Mouse (Mus musculus) myocyte (in vitro differentiated cells): ENCODE results near the gene Pheta2. TPM values are rescaled to one million over a fixed set of nuclear protein-coding genes. Genes with fewer than 3 reads are reported as not detected.

Experiments used
- H3K27me3 ChIP-seq: one replicate; pipeline ENCODE4 v1.6.1; 2011; ENCODE audit not compliant: control insufficient read depth, insufficient read depth, insufficient read length
- H3K36me3 ChIP-seq: one replicate; pipeline ENCODE4 v1.6.1; 2011; ENCODE audit not compliant: control insufficient read depth, insufficient read depth
- H3K4me2 ChIP-seq: one replicate; pipeline ENCODE4 v1.6.1; 2011; ENCODE audit warnings: low read depth, control low read depth
- H3K4me3 ChIP-seq: one replicate; pipeline ENCODE4 v1.5.1; 2011; ENCODE audit warnings: mild to moderate bottlenecking, control low read depth, moderate library complexity
- H3K79me2 ChIP-seq: one replicate; pipeline ENCODE4 v1.6.1; 2011; ENCODE audit not compliant: control insufficient read depth, insufficient read depth
- H3ac ChIP-seq: one replicate; pipeline ENCODE4 v1.6.1; 2011; ENCODE audit not compliant: control insufficient read depth, insufficient read length
- CEBPB ChIP-seq: IDR thresholded peaks from 2 replicates; pipeline ENCODE4 v1.6.1; 2011; ENCODE audit warnings: mild to moderate bottlenecking, moderate library complexity; ENCODE audit not compliant: poor library complexity, insufficient read depth, severe bottlenecking
- E2F4 ChIP-seq: IDR thresholded peaks from one replicate; pipeline ENCODE4 v1.6.1; 2011; ENCODE audit warnings: mild to moderate bottlenecking, control low read depth, moderate library complexity; ENCODE audit not compliant: insufficient read depth
- MAX ChIP-seq: IDR thresholded peaks from one replicate; pipeline ENCODE4 v1.6.1; 2011; ENCODE audit warnings: low read depth, mild to moderate bottlenecking, control low read depth
- MYOD1 ChIP-seq, 3 experiments: IDR thresholded peaks; one replicate each; pipeline ENCODE4 v1.6.1; 2011; ENCODE audit warnings: control low read depth in 2 of 3, low read depth in 2 of 3, mild to moderate bottlenecking in 2 of 3, moderate library complexity in 1 of 3; ENCODE audit not compliant: insufficient read length in 2 of 3, control insufficient read depth in 1 of 3
- MYOG ChIP-seq, 3 experiments: IDR thresholded peaks; one replicate each; pipeline ENCODE4 v1.6.1; 2011; ENCODE audit warnings: control low read depth in 2 of 3, low read depth in 2 of 3, mild to moderate bottlenecking in 2 of 3; ENCODE audit not compliant: insufficient read length in 2 of 3, control insufficient read depth in 1 of 3, insufficient read depth in 1 of 3
- POLR2A ChIP-seq: IDR thresholded peaks from one replicate; pipeline ENCODE4 v1.6.1; 2011; ENCODE audit warnings: low read depth, mild to moderate bottlenecking, control low read depth, moderate library complexity; ENCODE audit not compliant: insufficient read length
- POLR2AphosphoS2 ChIP-seq: IDR thresholded peaks from one replicate; pipeline ENCODE4 v1.6.1; 2011; ENCODE audit warnings: low read depth, control low read depth; ENCODE audit not compliant: insufficient read length
- REST ChIP-seq: IDR thresholded peaks from one replicate; pipeline ENCODE4 v1.6.1; 2011; ENCODE audit warnings: mild to moderate bottlenecking, control low read depth, moderate library complexity; ENCODE audit not compliant: insufficient read depth, insufficient read length
- SRF ChIP-seq: IDR thresholded peaks from one replicate; pipeline ENCODE4 v1.6.1; 2011; ENCODE audit warnings: low read depth; ENCODE audit not compliant: control insufficient read depth, insufficient read length
- TCF12 ChIP-seq: IDR thresholded peaks from one replicate; pipeline ENCODE4 v1.6.1; 2011; ENCODE audit warnings: mild to moderate bottlenecking, control low read depth; ENCODE audit not compliant: poor library complexity, insufficient read depth, severe bottlenecking
- TCF3 ChIP-seq: IDR thresholded peaks from one replicate; pipeline ENCODE4 v1.6.1; 2011; ENCODE audit warnings: low read depth, control low read depth; ENCODE audit not compliant: insufficient read length
- USF1 ChIP-seq: IDR thresholded peaks from one replicate; pipeline ENCODE4 v1.6.1; 2011; ENCODE audit warnings: low read depth, mild to moderate bottlenecking, control low read depth, moderate library complexity
- polyA plus RNA-seq: library from polyadenylated mRNA; unstranded; fragments of >200 nt; fragmentation: generic; extraction: Trizol; gene quantifications from one replicate; pipeline ENCODE4 v1.2.1, GENCODE M21; 2012; ENCODE audit warnings: missing spikeins

Gene Pheta2
- polyA plus RNA-seq, 1 experiment = 0.05 TPM

GRCm38 (mm10) chr15:82298764-82299561 is 39.8 kb upstream of the Pheta2 start, which contains the start of gene Wbp2nl:
Gene Wbp2nl, plus strand, starts transcription at chr15:82298954.
- no peaks in the 10 kb centered on the region for H3K36me3 ChIP-seq
- TF ChIP-seq POLR2A = no peak
- TF ChIP-seq MYOD1 (IDR thresholded peaks at IDR 0.05; ENCODE audit: control insufficient read depth in 1 of 3, insufficient read length in 2 of 3, low read depth in 2 of 3) = no peak
- H3K27me3 ChIP-seq = peaks cover 34% of the 10 kb centered on the region
- H3ac ChIP-seq = no peak within 1 kb of the TSS
- H3K4me2 ChIP-seq = no peak within 1 kb of the TSS
- no peak within 1 kb of the TSS for H3K4me3 ChIP-seq
- H3K79me2 ChIP-seq = no peaks in the 10 kb centered on the region

- no peak overlapping the region for H3K4me3 ChIP-seq
- H3K36me3 ChIP-seq = no peaks in the 10 kb centered on the region
- no peaks in the 10 kb centered on the region for H3K79me2 ChIP-seq
- no peak overlapping the region for H3K4me2 ChIP-seq
- TF ChIP-seq MYOG (IDR thresholded peaks at IDR 0.05; ENCODE audit: control insufficient read depth in 1 of 3, insufficient read depth in 1 of 3, insufficient read length in 2 of 3, low read depth in 2 of 3) = no peak
- TF ChIP-seq POLR2AphosphoS2 = no peak
- no peak for TF ChIP-seq POLR2A
- TF ChIP-seq SRF = no peak
- no peak for TF ChIP-seq TCF12
- no peak for TF ChIP-seq USF1
- TF ChIP-seq REST = no peak
- TF ChIP-seq CEBPB = no peak
- TF ChIP-seq MAX = no peak
- TF ChIP-seq TCF3 = no peak
- no peak for TF ChIP-seq E2F4
- no peak for TF ChIP-seq MYOD1 (IDR thresholded peaks at IDR 0.05; ENCODE audit: control insufficient read depth in 1 of 3, insufficient read length in 2 of 3, low read depth in 2 of 3)
- H3K27me3 ChIP-seq = peaks cover 63% of the 10 kb centered on the region
- no peak overlapping the region for H3ac ChIP-seq
These were observed 31.6 kb upstream of the Pheta2 start for GRCm38 (mm10) chr15:82307107-82307506.

- TF ChIP-seq SRF (no peak), POLR2A (no peak), MYOG (IDR thresholded peaks at IDR 0.05; ENCODE audit: control insufficient read depth in 1 of 3, insufficient read depth in 1 of 3, insufficient read length in 2 of 3, low read depth in 2 of 3) (no peak), TCF12 (no peak), USF1 (no peak), POLR2AphosphoS2 (no peak), MYOD1 (IDR thresholded peaks at IDR 0.05; ENCODE audit: control insufficient read depth in 1 of 3, insufficient read length in 2 of 3, low read depth in 2 of 3) (no peak), REST (no peak), TCF3 (no peak), CEBPB (no peak), E2F4 (no peak), MAX (no peak)
- peaks cover 70% of the 10 kb centered on the region for H3K27me3 ChIP-seq
These were observed 30.3 kb upstream of the Pheta2 start for GRCm38 (mm10) chr15:82308416-82308815.

GRCm38 (mm10) chr15:82317839-82318238 is 20.9 kb upstream of the Pheta2 start:
- Histone ChIP-seq H3K79me2 (no peaks in the 10 kb centered on the region), H3K27me3 (peaks cover 27% of the 10 kb centered on the region)
- TF ChIP-seq TCF12 (no peak), MAX (no peak), E2F4 (no peak), MYOD1 (IDR thresholded peaks at IDR 0.05; ENCODE audit: control insufficient read depth in 1 of 3, insufficient read length in 2 of 3, low read depth in 2 of 3) (no peak), POLR2AphosphoS2 (no peak), SRF (no peak), REST (no peak), TCF3 (no peak), CEBPB (no peak), MYOG (IDR thresholded peaks at IDR 0.05; ENCODE audit: control insufficient read depth in 1 of 3, insufficient read depth in 1 of 3, insufficient read length in 2 of 3, low read depth in 2 of 3) (no peak), POLR2A (no peak)

More at GRCm38 (mm10) chr15:82308416-82308815, 30.3 kb upstream of the Pheta2 start:
- Histone ChIP-seq H3ac (no peak overlapping the region), H3K79me2 (no peaks in the 10 kb centered on the region), H3K36me3 (no peaks in the 10 kb centered on the region), H3K4me2 (no peak overlapping the region), H3K4me3 (no peak overlapping the region)

GRCm38 (mm10) chr15:82319613-82320012 is 19.1 kb upstream of the Pheta2 start:
- Histone ChIP-seq H3K27me3 (peaks cover 10% of the 10 kb centered on the region), H3K4me2 (no peak overlapping the region), H3K79me2 (no peaks in the 10 kb centered on the region), H3ac (no peak overlapping the region), H3K4me3 (no peak overlapping the region), H3K36me3 (no peaks in the 10 kb centered on the region)
- TF ChIP-seq MAX (no peak), E2F4 (no peak), MYOG (IDR thresholded peaks at IDR 0.05; ENCODE audit: control insufficient read depth in 1 of 3, insufficient read depth in 1 of 3, insufficient read length in 2 of 3, low read depth in 2 of 3) (no peak), TCF3 (no peak), TCF12 (no peak), MYOD1 (IDR thresholded peaks at IDR 0.05; ENCODE audit: control insufficient read depth in 1 of 3, insufficient read length in 2 of 3, low read depth in 2 of 3) (no peak), USF1 (no peak), REST (no peak), POLR2A (no peak), SRF (no peak), CEBPB (no peak), POLR2AphosphoS2 (no peak)

More at GRCm38 (mm10) chr15:82317839-82318238, 20.9 kb upstream of the Pheta2 start:
- Histone ChIP-seq H3K36me3 (no peaks in the 10 kb centered on the region), H3K4me2 (no peak overlapping the region), H3K4me3 (no peak overlapping the region), H3ac (no peak overlapping the region)
